Mouse (Mus musculus) myocyte (in vitro differentiated cells): Measurements from ENCODE around the gene Cenps.
"Not testable (repeated sequence)": the region's sequence is repeated elsewhere in the genome, so short reads cannot be mapped to it uniquely, and the experiment has no call there.

Experiments
- CEBPB ChIP-seq: IDR thresholded peaks from 2 replicates; pipeline ENCODE4 v1.6.1; 2011; ENCODE audit warnings: mild to moderate bottlenecking, moderate library complexity; ENCODE audit not compliant: poor library complexity, insufficient read depth, severe bottlenecking
- E2F4 ChIP-seq: IDR thresholded peaks from one replicate; pipeline ENCODE4 v1.6.1; 2011; ENCODE audit warnings: mild to moderate bottlenecking, control low read depth, moderate library complexity; ENCODE audit not compliant: insufficient read depth
- MAX ChIP-seq: IDR thresholded peaks from one replicate; pipeline ENCODE4 v1.6.1; 2011; ENCODE audit warnings: low read depth, mild to moderate bottlenecking, control low read depth
- MYOD1 ChIP-seq, 3 experiments: IDR thresholded peaks; one replicate each; pipeline ENCODE4 v1.6.1; 2011; ENCODE audit warnings: control low read depth in 2 of 3, low read depth in 2 of 3, mild to moderate bottlenecking in 2 of 3, moderate library complexity in 1 of 3; ENCODE audit not compliant: insufficient read length in 2 of 3, control insufficient read depth in 1 of 3
- MYOG ChIP-seq, 3 experiments: IDR thresholded peaks; one replicate each; pipeline ENCODE4 v1.6.1; 2011; ENCODE audit warnings: control low read depth in 2 of 3, low read depth in 2 of 3, mild to moderate bottlenecking in 2 of 3; ENCODE audit not compliant: insufficient read length in 2 of 3, control insufficient read depth in 1 of 3, insufficient read depth in 1 of 3
- POLR2A ChIP-seq: IDR thresholded peaks from one replicate; pipeline ENCODE4 v1.6.1; 2011; ENCODE audit warnings: low read depth, mild to moderate bottlenecking, control low read depth, moderate library complexity; ENCODE audit not compliant: insufficient read length
- POLR2AphosphoS2 ChIP-seq: IDR thresholded peaks from one replicate; pipeline ENCODE4 v1.6.1; 2011; ENCODE audit warnings: low read depth, control low read depth; ENCODE audit not compliant: insufficient read length
- SRF ChIP-seq: IDR thresholded peaks from one replicate; pipeline ENCODE4 v1.6.1; 2011; ENCODE audit warnings: low read depth; ENCODE audit not compliant: control insufficient read depth, insufficient read length
- TCF12 ChIP-seq: IDR thresholded peaks from one replicate; pipeline ENCODE4 v1.6.1; 2011; ENCODE audit warnings: mild to moderate bottlenecking, control low read depth; ENCODE audit not compliant: poor library complexity, insufficient read depth, severe bottlenecking
- TCF3 ChIP-seq: IDR thresholded peaks from one replicate; pipeline ENCODE4 v1.6.1; 2011; ENCODE audit warnings: low read depth, control low read depth; ENCODE audit not compliant: insufficient read length
- USF1 ChIP-seq: IDR thresholded peaks from one replicate; pipeline ENCODE4 v1.6.1; 2011; ENCODE audit warnings: low read depth, mild to moderate bottlenecking, control low read depth, moderate library complexity

GRCm38 (mm10) chr4:149169926-149170325 lies 32.5 kb upstream of the Cenps start:
- not testable (repeated sequence) for TF ChIP-seq POLR2A; MYOD1 (IDR thresholded peaks at IDR 0.05; ENCODE audit: control insufficient read depth in 1 of 3, insufficient read length in 2 of 3, low read depth in 2 of 3); TCF12; USF1; E2F4; MAX; MYOG (IDR thresholded peaks at IDR 0.05; ENCODE audit: control insufficient read depth in 1 of 3, insufficient read depth in 1 of 3, insufficient read length in 2 of 3, low read depth in 2 of 3); CEBPB; POLR2AphosphoS2; SRF; TCF3
